In genomic region chr15:95910099-95910780, GRCm38 (mm10) we compare ENCODE assay signal across 23 mouse cellular contexts.
"Had no signal": no experiment of that assay in that cellular context is flagged by ENCODE, and none has a peak within 500 bp of the region (broad histone marks: within the 10 kb centered on the region; RNA-seq: fewer than 3 reads in every experiment).

No protein-coding gene starts in this region.

- H3K27ac ChIP-seq: limb, embryonic 12.5 days; limb, embryonic 15.5 days; liver, embryonic 14.5 days; midbrain, embryonic 10.5 days; midbrain, embryonic 13.5 days; neural tube, embryonic 13.5 days had no signal

- H3K4me3 ChIP-seq: limb, embryonic 12.5 days; limb, embryonic 15.5 days; lung, embryonic 15.5 days; megakaryocyte, embryonic 14.5 days; midbrain, embryonic 10.5 days; midbrain, embryonic 13.5 days; myocyte; neural tube, embryonic 13.5 days had no signal

- DNase-seq: kidney, adult 2 months; kidney, postnatal 10 days; kidney, postnatal 36 days; layer of hippocampus, postnatal 36 days; left cerebral cortex, postnatal 4 days; liver, postnatal 0 days; lung, postnatal 36 days; retina, postnatal 1 day; right cerebral cortex, postnatal 25 days; spleen, adult 18-20 months; thymus, adult 18-20 months; thymus, postnatal 36 days had no signal

- H3K4me2 ChIP-seq: limb, embryonic 12.5 days; limb, embryonic 15.5 days; liver, embryonic 11.5 days; lung, embryonic 15.5 days; midbrain, embryonic 13.5 days; neural tube, embryonic 13.5 days had no signal

- H3K4me1 ChIP-seq: midbrain, embryonic 13.5 days had no signal

- H3K27me3 ChIP-seq: limb, embryonic 12.5 days; limb, embryonic 15.5 days; lung, embryonic 15.5 days; megakaryocyte, embryonic 14.5 days; midbrain, embryonic 13.5 days; neural tube, embryonic 13.5 days had no signal

- H3K9me3 ChIP-seq: limb, embryonic 12.5 days; limb, embryonic 15.5 days; lung, embryonic 15.5 days; megakaryocyte, embryonic 14.5 days; midbrain, embryonic 10.5 days; midbrain, embryonic 13.5 days; neural tube, embryonic 13.5 days had no signal

- ATAC-seq: liver, postnatal 0 days; midbrain, embryonic 13.5 days; midbrain, embryonic 16.5 days had no signal

- H3K9ac ChIP-seq: limb, embryonic 12.5 days; limb, embryonic 15.5 days; liver, embryonic 14.5 days; liver, postnatal 0 days; lung, embryonic 15.5 days; midbrain, embryonic 13.5 days; neural tube, embryonic 13.5 days had no signal
